In genomic region chr11:90245630-90246029, GRCm38 (mm10) we compare ENCODE assay signal across 19 mouse cellular contexts. TPM values are rescaled to one million over a fixed set of nuclear protein-coding genes. Genes with fewer than 3 reads are reported as not detected.
A peak's percentile ranks its signal among the peaks of the same experiment; 100 is the strongest.
DNase-seq lines count a peak whose midpoint lies in the region; ATAC-seq and TF ChIP-seq lines count a peak whose summit lies in the region.
"Had no signal": no experiment of that assay in that cellular context is flagged by ENCODE, and none has a peak within 500 bp of the region (broad histone marks: within the 10 kb centered on the region; RNA-seq: fewer than 3 reads in every experiment).

No protein-coding gene starts in this region.

- no peaks in the 10 kb centered on the region for H3K9me3 ChIP-seq in liver, postnatal 0 days (ENCODE audit: low read length)
- H3K9me3 ChIP-seq: embryonic facial prominence, embryonic 12.5 days; forebrain, embryonic 15.5 days; heart, embryonic 12.5 days; hindbrain, embryonic 10.5 days had no signal

- H3K27me3 ChIP-seq in liver, postnatal 0 days (ENCODE audit: insufficient read depth, low read length): no peaks in the 10 kb centered on the region
- H3K27me3 ChIP-seq: embryonic facial prominence, embryonic 12.5 days; forebrain, embryonic 15.5 days; heart, embryonic 12.5 days; Patski had no signal

- 0 out of 2 replicates have a peak overlapping the region, but pooled peaks have one; percentile 29 for H3K4me2 ChIP-seq in liver, postnatal 0 days (ENCODE audit: low read depth, low read length)
- H3K4me2 ChIP-seq: embryonic facial prominence, embryonic 12.5 days; forebrain, embryonic 15.5 days; heart, embryonic 12.5 days; hindbrain, embryonic 14.5 days had no signal

- no peak overlapping the region for H3K9ac ChIP-seq in liver, postnatal 0 days (replicated peaks)
- H3K9ac ChIP-seq: embryonic facial prominence, embryonic 12.5 days; forebrain, embryonic 15.5 days; heart, embryonic 12.5 days; hindbrain, embryonic 14.5 days had no signal

- 63% methylated on average over 6 of the region's 6 CpGs for WGBS in liver, postnatal 0 days (ENCODE audit: insufficient replicate concordance)

- no peak overlapping the region for H3K27ac ChIP-seq in liver, postnatal 0 days (ENCODE audit: low read depth)
- H3K27ac ChIP-seq in brown adipose tissue, adult 24 weeks (replicated peaks; ENCODE audit: low read depth, low read length): peak overlapping the region; percentile 82
- H3K27ac ChIP-seq: embryonic facial prominence, embryonic 12.5 days; forebrain, embryonic 15.5 days; hindbrain, embryonic 10.5 days; hindbrain, embryonic 14.5 days had no signal

- DNase-seq in liver, postnatal 0 days: no peak
- no peak for DNase-seq in liver
- no peak for DNase-seq in neural tube, embryonic 10.5 days (ENCODE audit: extremely low spot score, low spot score)
- DNase-seq in adrenal gland, adult 8-10 months: no peak
- DNase-seq: adrenal gland, postnatal 25 days; cerebellum, adult 11-12 months; cerebellum, adult 9-10 months; cerebellum, postnatal 25 days; gastrocnemius, postnatal 14 days had no signal

- ATAC-seq in liver, postnatal 0 days: no peak
- ATAC-seq in monocyte, adult 5-6 weeks (replicated peaks; ENCODE audit: insufficient number of reproducible peaks, low FRiP score, low TSS enrichment, poor library complexity, severe bottlenecking): peak; percentile 16; the same call in 1 of the 2 replicates
- no peak for ATAC-seq in frontal cortex, adult (ENCODE audit: low TSS enrichment)
- ATAC-seq: activated CD4-positive, CD25-positive, alpha-beta regulatory T cell, adult 4 months; forebrain, embryonic 15.5 days; Patski had no signal

- no peak overlapping the region for H3K4me3 ChIP-seq in liver, postnatal 0 days (ENCODE audit: low read depth, low read length)
- H3K4me3 ChIP-seq in brown adipose tissue, adult 24 weeks (ENCODE audit: insufficient read depth, low read depth, low read length): no peak overlapping the region
- H3K4me3 ChIP-seq: embryonic facial prominence, embryonic 12.5 days; forebrain, embryonic 15.5 days; heart, embryonic 12.5 days; hindbrain, embryonic 10.5 days had no signal

- TF ChIP-seq EP300 in liver, postnatal 0 days (IDR thresholded peaks at IDR 0.05; ENCODE audit: low read depth): no peak

- no peaks in the 10 kb centered on the region for H3K36me3 ChIP-seq in liver, postnatal 0 days (replicated peaks; ENCODE audit: insufficient read depth, low read length)
- H3K36me3 ChIP-seq: embryonic facial prominence, embryonic 12.5 days; forebrain, embryonic 15.5 days; heart, embryonic 12.5 days; hindbrain, embryonic 10.5 days had no signal

- TF ChIP-seq CTCF in liver, postnatal 0 days (IDR thresholded peaks at IDR 0.05; ENCODE audit: low read depth): no peak

- peaks cover 32% of the 10 kb centered on the region for H3K4me1 ChIP-seq in liver, postnatal 0 days (ENCODE audit: insufficient read depth)
- peaks cover 10% of the 10 kb centered on the region for H3K4me1 ChIP-seq in brown adipose tissue, adult 24 weeks (ENCODE audit: control insufficient read depth, insufficient read depth, insufficient read length, low read length)

RNA-seq across cellular contexts. Expression of gene Mmd, which starts 3.6 kb away (rescaled TPM):
- 51.1 and 54.4 TPM in 2 replicates for polyA plus RNA-seq in liver, postnatal 0 days (2015; fragmentation: Nextera tagmentation; extraction: Ambion mirVana)
- polyA plus RNA-seq in brown adipose tissue, adult 24 weeks (2012; ENCODE audit: insufficient read depth, insufficient read length, missing spikeins): 265 and 375 TPM in 2 replicates
- 23.5 to 81.5 TPM (median 37.7 TPM) in 3 replicates for total RNA-seq in monocyte, adult 5-6 weeks (2017)
- 100 to 1,000 TPM in 1 of 4 experiments, 10 to 100 TPM in 3; 47.3 to 193 (median 87.0) TPM for total RNA-seq in adrenal gland, adult 8-10 months (2022)

RNA-seq across cellular contexts. Expression of gene Gm45716, which starts 58.1 kb away (rescaled TPM):
- 48.7 and 56.5 TPM in 2 replicates for polyA plus RNA-seq in liver, postnatal 0 days (2015; fragmentation: Nextera tagmentation; extraction: Ambion mirVana)
- polyA plus RNA-seq in brown adipose tissue, adult 24 weeks (2012; ENCODE audit: insufficient read depth, insufficient read length, missing spikeins): 35.7 and 36.5 TPM in 2 replicates
- total RNA-seq in monocyte, adult 5-6 weeks (2017): 25.2 to 33.2 TPM (median 32.0 TPM) in 3 replicates
- 1 to 10 TPM in 3 of 4 experiments, under 1 TPM in 1; 0.70 to 5.6 (median 2.0) TPM for total RNA-seq in adrenal gland, adult 8-10 months (2022)
